Mouse (Mus musculus) stomach, embryonic 16.5 days (tissue): ENCODE measurements around the gene Arap1. TPM values are rescaled to one million over a fixed set of nuclear protein-coding genes. Genes with fewer than 3 reads are reported as not detected.
A peak's percentile ranks its signal among the peaks of the same experiment; 100 is the strongest.

Source experiments
- ATAC-seq: fragments of 200-750 bp; cut with Nextera tagmentation; 2 replicates; pipeline ENCODE4 v1.8.0; 2017; ENCODE audit warnings: moderate number of reproducible peaks, moderate TSS enrichment; ENCODE audit not compliant: insufficient read depth, low FRiP score
- H3K27ac ChIP-seq: fragments of 300-500 bp; sonication (generic); 2 replicates; pipeline ENCODE4 v1.5.1; 2014; ENCODE audit warnings: low read length
- H3K27me3 ChIP-seq: fragments of 300-500 bp; sonication (generic); 2 replicates; pipeline ENCODE4 v1.6.1; 2014; ENCODE audit warnings: low read length, control low read depth, mixed read lengths; ENCODE audit not compliant: control insufficient read depth, insufficient read depth
- H3K36me3 ChIP-seq: fragments of 300-500 bp; sonication (generic); 2 replicates; pipeline ENCODE4 v1.6.1; 2014; ENCODE audit warnings: low read length; ENCODE audit not compliant: control insufficient read depth, insufficient read depth
- H3K4me1 ChIP-seq: fragments of 300-500 bp; sonication (generic); 2 replicates; pipeline ENCODE4 v1.6.1; 2014; ENCODE audit warnings: low read length, control low read depth, mixed read lengths; ENCODE audit not compliant: control insufficient read depth, insufficient read depth
- H3K4me2 ChIP-seq: fragments of 300-500 bp; sonication (generic); 2 replicates; pipeline ENCODE4 v1.6.1; 2014; ENCODE audit warnings: low read depth, low read length, mixed read lengths
- H3K4me3 ChIP-seq: fragments of 300-500 bp; sonication (generic); replicated peaks from 2 replicates; pipeline ENCODE4 v1.5.1; 2014; ENCODE audit warnings: mild to moderate bottlenecking, low read length
- H3K9ac ChIP-seq: fragments of 300-500 bp; sonication (generic); 2 replicates; pipeline ENCODE4 v1.6.1; 2014; ENCODE audit warnings: low read length
- H3K9me3 ChIP-seq: fragments of 300-500 bp; sonication (generic); replicated peaks from 2 replicates; pipeline ENCODE4 v1.6.1; 2016; ENCODE audit warnings: low read length, control low read depth; ENCODE audit not compliant: control insufficient read depth
- WGBS: fragments of 180-500 bp; shearing (Covaris S2); extraction: QIAGEN DNeasy Blood & Tissue Kit; methylation state at CpG from one replicate; pipeline ENCODE4 v1.1.7; 2014; 5-methylcytosine and 5-hydroxymethylcytosine counted together
- polyA plus RNA-seq: library from polyadenylated mRNA; unstranded; fragments of >200 nt; fragmentation: Nextera tagmentation; extraction: Ambion mirVana; gene quantifications from 2 replicates; pipeline ENCODE4 v1.2.1, GENCODE M21; 2015

Gene Arap1
- polyA plus RNA-seq, 1 experiment from 2014 or later: 105 TPM

- H3K4me1 ChIP-seq: peaks cover 20% of the 10 kb centered on the region
- peak overlapping the region; percentile 43 for H3K4me3 ChIP-seq
- H3K9me3 ChIP-seq: no peaks in the 10 kb centered on the region
- 43% methylated on average over 5 of the region's 5 CpGs for WGBS
- H3K36me3 ChIP-seq: no peaks in the 10 kb centered on the region
- no peaks in the 10 kb centered on the region for H3K27me3 ChIP-seq
- H3K4me2 ChIP-seq: peak overlapping the region; percentile 57
- H3K9ac ChIP-seq: peak overlapping the region; percentile 74
- ATAC-seq: no peak
- H3K27ac ChIP-seq: peak overlapping the region; percentile 92
These were observed 31.1 kb downstream of the Arap1 start for GRCm38 (mm10) chr7:101378796-101379465.

- Histone ChIP-seq H3K4me1 (peaks cover 25% of the 10 kb centered on the region), H3K36me3 (no peaks in the 10 kb centered on the region), H3K27ac (peak overlapping the region; percentile 92; the same call in 1 of the 2 replicates), H3K27me3 (no peaks in the 10 kb centered on the region), H3K9me3 (no peaks in the 10 kb centered on the region), H3K4me2 (peak overlapping the region; percentile 57), H3K4me3 (no peak overlapping the region), H3K9ac (peak overlapping the region; percentile 74)
- WGBS: 45% methylated on average over 2 of the region's 2 CpGs
- ATAC-seq: no peak
These were observed 31.9 kb downstream of the Arap1 start for GRCm38 (mm10) chr7:101379732-101380131.

GRCm38 (mm10) chr7:101381512-101381911, 33.6 kb downstream of the Arap1 start:
- Histone ChIP-seq H3K9ac (no peak overlapping the region), H3K4me2 (no peak overlapping the region), H3K27ac (no peak overlapping the region), H3K27me3 (no peaks in the 10 kb centered on the region), H3K4me1 (peaks cover 43% of the 10 kb centered on the region), H3K36me3 (no peaks in the 10 kb centered on the region), H3K9me3 (no peaks in the 10 kb centered on the region), H3K4me3 (no peak overlapping the region)
- ATAC-seq: no peak
- WGBS: 82% methylated on average over 6 of the region's 6 CpGs

GRCm38 (mm10) chr7:101382378-101382777, 34.5 kb downstream of the Arap1 start:
- H3K36me3 ChIP-seq: no peaks in the 10 kb centered on the region
- H3K4me2 ChIP-seq: no peak overlapping the region
- H3K9me3 ChIP-seq: no peaks in the 10 kb centered on the region
- no peaks in the 10 kb centered on the region for H3K27me3 ChIP-seq
- H3K9ac ChIP-seq: no peak overlapping the region
- no peak overlapping the region for H3K4me3 ChIP-seq
- WGBS: 66% methylated on average over 8 of the region's 8 CpGs
- no peak for ATAC-seq
- no peak overlapping the region; the same call in 1 of the 2 replicates for H3K27ac ChIP-seq
- H3K4me1 ChIP-seq: peaks cover 36% of the 10 kb centered on the region

- no peak overlapping the region for H3K4me2 ChIP-seq
- WGBS: 78% methylated on average over 3 of the region's 3 CpGs
- ATAC-seq: no peak
- H3K4me3 ChIP-seq: no peak overlapping the region
- H3K36me3 ChIP-seq: no peaks in the 10 kb centered on the region
- H3K27me3 ChIP-seq: no peaks in the 10 kb centered on the region
- no peak overlapping the region for H3K9ac ChIP-seq
- H3K4me1 ChIP-seq: peaks cover 34% of the 10 kb centered on the region
- H3K9me3 ChIP-seq: no peaks in the 10 kb centered on the region
- H3K27ac ChIP-seq: no peak overlapping the region
These were observed 35.9 kb downstream of the Arap1 start for GRCm38 (mm10) chr7:101383756-101384155.

- 39% methylated on average over 10 of the region's 10 CpGs for WGBS
- H3K4me2 ChIP-seq: peak overlapping the region; percentile 41
- H3K9ac ChIP-seq: peak overlapping the region; percentile 59; the same call in 1 of the 2 replicates
- peaks cover 24% of the 10 kb centered on the region for H3K4me1 ChIP-seq
- peak; percentile 4 for ATAC-seq
- no peaks in the 10 kb centered on the region for H3K27me3 ChIP-seq
- H3K9me3 ChIP-seq: no peaks in the 10 kb centered on the region
- H3K36me3 ChIP-seq: no peaks in the 10 kb centered on the region; the same call in 1 of the 2 replicates
- H3K4me3 ChIP-seq: no peak overlapping the region
- peak overlapping the region; percentile 92 for H3K27ac ChIP-seq
These were observed 37.1 kb downstream of the Arap1 start for GRCm38 (mm10) chr7:101384931-101385330.

- no peaks in the 10 kb centered on the region; the same call in 1 of the 2 replicates for H3K36me3 ChIP-seq
- H3K4me1 ChIP-seq: peaks cover 22% of the 10 kb centered on the region
- peak overlapping the region; percentile 40; the same call in 1 of the 2 replicates for H3K9ac ChIP-seq
- no peaks in the 10 kb centered on the region for H3K9me3 ChIP-seq
- peak; percentile 77 for ATAC-seq
- WGBS: 16% methylated on average over 6 of the region's 6 CpGs
- H3K4me3 ChIP-seq: 0 out of 2 replicates have a peak overlapping the region, but pooled peaks have one; percentile 7
- H3K27ac ChIP-seq: peak overlapping the region; percentile 92
- peak overlapping the region; percentile 41 for H3K4me2 ChIP-seq
- H3K27me3 ChIP-seq: no peaks in the 10 kb centered on the region
These were observed 37.5 kb downstream of the Arap1 start for GRCm38 (mm10) chr7:101385331-101385733.

- peak; percentile 27; the same call in 1 of the 2 replicates for ATAC-seq
- Histone ChIP-seq H3K27ac (peak overlapping the region; percentile 92), H3K9ac (peak overlapping the region; percentile 40; the same call in 1 of the 2 replicates), H3K9me3 (no peaks in the 10 kb centered on the region), H3K36me3 (no peaks in the 10 kb centered on the region; the same call in 1 of the 2 replicates), H3K27me3 (no peaks in the 10 kb centered on the region), H3K4me3 (0 out of 2 replicates have a peak overlapping the region, but pooled peaks have one; percentile 7), H3K4me1 (peaks cover 23% of the 10 kb centered on the region), H3K4me2 (peak overlapping the region; percentile 41)
- 46% methylated on average over 8 of the region's 10 CpGs for WGBS
These were observed 38.1 kb downstream of the Arap1 start for GRCm38 (mm10) chr7:101385866-101386452.

- Histone ChIP-seq H3K4me3 (no peak overlapping the region), H3K9me3 (no peaks in the 10 kb centered on the region), H3K4me1 (peaks cover 53% of the 10 kb centered on the region), H3K36me3 (no peaks in the 10 kb centered on the region; the same call in 1 of the 2 replicates), H3K9ac (no peak overlapping the region), H3K4me2 (no peak overlapping the region), H3K27ac (no peak overlapping the region), H3K27me3 (no peaks in the 10 kb centered on the region)
- no peak for ATAC-seq
- WGBS: 85% methylated on average over 6 of the region's 6 CpGs
These were observed 41.4 kb downstream of the Arap1 start for GRCm38 (mm10) chr7:101389256-101389655.
